Mouse (Mus musculus): ENCODE measurements around the gene Olfr1461. TPM values are rescaled to one million over a fixed set of nuclear protein-coding genes. Genes with fewer than 3 reads are reported as not detected.

The Olfr1461 gene
- not detected in 3 replicates for total RNA-seq (2017)

- ATAC-seq (replicated peaks; ENCODE audit: insufficient number of reproducible peaks, low FRiP score, low TSS enrichment, poor library complexity, severe bottlenecking): no peak
Observed at GRCm38 (mm10) chr19:13162700-13163099, at the start of gene Olfr1461. Gene Olfr1461 (plus strand): TSS chr19:13163000.

GRCm38 (mm10) chr19:13149449-13149848 is 13.4 kb upstream of the Olfr1461 start, which contains the start of gene Olfr1459:
Gene Olfr1459 (minus strand): TSS chr19:13149549.
- ATAC-seq (replicated peaks; ENCODE audit: insufficient number of reproducible peaks, low FRiP score, low TSS enrichment, poor library complexity, severe bottlenecking): no peak

- no peak for ATAC-seq (replicated peaks; ENCODE audit: insufficient number of reproducible peaks, low FRiP score, low TSS enrichment, poor library complexity, severe bottlenecking)
Observed at GRCm38 (mm10) chr19:13185434-13185833, 22.6 kb downstream of the Olfr1461 start, which contains the start of gene Olfr1462. Gene Olfr1462 (plus strand): TSS chr19:13185734.

Other genes starting within 250 kb of the Olfr1461 start
- gene Olfr1448, start 238.6 kb upstream of the Olfr1461 start, total RNA-seq (2017): not detected in 3 replicates
- gene Olfr1449, start 232.2 kb upstream of the Olfr1461 start, total RNA-seq (2017): not detected in 3 replicates
- not detected in 3 replicates for gene Olfr1450, start 212.7 kb upstream of the Olfr1461 start, total RNA-seq (2017)
- gene Olfr1451, start 168.0 kb upstream of the Olfr1461 start, total RNA-seq (2017): not detected in 3 replicates
- gene Olfr1453, start 134.7 kb upstream of the Olfr1461 start, total RNA-seq (2017): not detected in 3 replicates
- gene Olfr1454, start 102.4 kb upstream of the Olfr1461 start, total RNA-seq (2017): not detected in 3 replicates
- gene Olfr1457, start 65.1 kb upstream of the Olfr1461 start, total RNA-seq (2017): not detected in 3 replicates
- not detected in 3 replicates for gene Olfr1458, start 56.2 kb upstream of the Olfr1461 start, total RNA-seq (2017)
- gene Olfr1459, start 13.5 kb upstream of the Olfr1461 start, total RNA-seq (2017): 0.19 TPM in 1 of 3 replicates, not detected in the others
- gene Olfr1462, start 22.7 kb downstream of the Olfr1461 start, total RNA-seq (2017): not detected in 3 replicates
- gene Olfr1463, start 68.3 kb downstream of the Olfr1461 start, total RNA-seq (2017): not detected in 3 replicates
- gene Olfr1465, start 152.5 kb downstream of the Olfr1461 start, total RNA-seq (2017): not detected in 3 replicates
- gene Olfr1466, start 175.9 kb downstream of the Olfr1461 start, total RNA-seq (2017): not detected in 3 replicates
- not detected in 3 replicates for gene Olfr1467, start 199.2 kb downstream of the Olfr1461 start, total RNA-seq (2017)
- not detected in 3 replicates for gene Olfr1469, start 244.8 kb downstream of the Olfr1461 start, total RNA-seq (2017)